Mouse (Mus musculus) G1E (cell line): ENCODE results near the gene Arhgap27.

ENCODE experiments used
- CTCF ChIP-seq: IDR thresholded peaks from 2 replicates; pipeline ENCODE4 v1.5.1; 2012; ENCODE audit warnings: low read depth, low read length, inconsistent platforms, mixed read lengths
- GATA1 ChIP-seq: IDR thresholded peaks from 2 replicates; pipeline ENCODE4 v1.6.1; 2012; ENCODE audit warnings: borderline replicate concordance, low read length, inconsistent platforms, mixed read lengths

- no peak for TF ChIP-seq CTCF
- TF ChIP-seq GATA1, result no peak
Observed at GRCm38 (mm10) chr11:103324723-103325122, 38.8 kb downstream of the Arhgap27 start.
